Mouse (Mus musculus): ENCODE measurements around the gene Cc2d2a. TPM values are rescaled to one million over a fixed set of nuclear protein-coding genes. Genes with fewer than 3 reads are reported as not detected.

Gene Cc2d2a
- total RNA-seq (2021) = 1 to 10 TPM; 5.0 to 5.9 TPM
- long read RNA-seq, experiment 1, partial matches to known transcripts = 1 of 1 reads
- long read RNA-seq, experiment 1, other reads (novel, unspliced or antisense) = 0 of 1 reads
- long read RNA-seq, experiment 2, partial matches to known transcripts = 0 of 1 reads
- long read RNA-seq, experiment 2, other reads (novel, unspliced or antisense) = 1 of 1 reads

DNA sequence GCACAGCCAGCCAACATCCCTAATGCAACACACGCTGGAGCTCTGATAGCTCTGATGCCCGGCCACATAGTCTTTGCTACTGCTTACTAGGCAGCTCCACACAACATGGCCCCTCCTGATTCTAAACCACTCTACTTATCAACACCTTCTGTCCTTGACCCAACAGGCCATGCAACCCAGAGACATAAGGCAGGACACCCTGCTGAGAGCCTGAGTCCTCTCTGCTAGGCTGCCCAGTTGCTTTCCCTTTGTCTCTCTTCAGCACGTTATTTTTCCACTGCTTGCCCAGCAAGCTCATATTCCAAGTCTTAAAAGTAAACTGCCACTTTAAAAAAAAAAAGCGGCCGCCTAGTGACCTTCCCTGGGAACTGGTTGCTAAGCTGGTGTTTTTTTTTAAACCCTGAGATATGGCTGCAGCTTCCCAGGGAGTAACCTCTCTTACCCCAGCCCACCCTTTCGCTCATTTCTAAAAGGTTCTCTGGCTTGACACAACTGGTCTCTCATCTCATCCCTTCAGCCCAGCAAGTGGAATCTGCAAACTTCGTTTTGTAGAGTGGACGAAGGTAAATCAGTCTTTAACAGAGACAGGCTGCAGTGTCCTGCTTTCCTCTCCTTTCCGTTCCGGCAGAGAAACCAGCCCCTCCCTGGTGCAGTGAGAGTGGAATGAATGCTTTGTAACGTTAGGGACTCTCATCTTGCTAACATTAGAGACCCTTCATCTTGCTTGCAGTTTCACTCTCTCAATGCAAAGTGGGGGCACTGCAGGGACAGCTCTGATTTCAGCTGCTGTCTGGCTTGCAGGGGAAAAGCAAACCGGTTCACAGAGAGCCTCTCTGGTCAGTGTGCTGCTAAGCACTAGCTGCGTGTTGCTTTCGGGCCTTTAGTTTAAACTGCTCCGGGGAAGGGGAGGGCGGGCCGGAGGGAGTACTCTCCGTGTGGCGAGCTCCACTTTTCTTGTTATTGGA, at the start of gene Cc2d2a:
Cc2d2a (plus strand) TSS at position 350 of the 965 bp plus-strand sequence.
- intact Hi-C loops (cut with DNase I) = no loop called here

DNA sequence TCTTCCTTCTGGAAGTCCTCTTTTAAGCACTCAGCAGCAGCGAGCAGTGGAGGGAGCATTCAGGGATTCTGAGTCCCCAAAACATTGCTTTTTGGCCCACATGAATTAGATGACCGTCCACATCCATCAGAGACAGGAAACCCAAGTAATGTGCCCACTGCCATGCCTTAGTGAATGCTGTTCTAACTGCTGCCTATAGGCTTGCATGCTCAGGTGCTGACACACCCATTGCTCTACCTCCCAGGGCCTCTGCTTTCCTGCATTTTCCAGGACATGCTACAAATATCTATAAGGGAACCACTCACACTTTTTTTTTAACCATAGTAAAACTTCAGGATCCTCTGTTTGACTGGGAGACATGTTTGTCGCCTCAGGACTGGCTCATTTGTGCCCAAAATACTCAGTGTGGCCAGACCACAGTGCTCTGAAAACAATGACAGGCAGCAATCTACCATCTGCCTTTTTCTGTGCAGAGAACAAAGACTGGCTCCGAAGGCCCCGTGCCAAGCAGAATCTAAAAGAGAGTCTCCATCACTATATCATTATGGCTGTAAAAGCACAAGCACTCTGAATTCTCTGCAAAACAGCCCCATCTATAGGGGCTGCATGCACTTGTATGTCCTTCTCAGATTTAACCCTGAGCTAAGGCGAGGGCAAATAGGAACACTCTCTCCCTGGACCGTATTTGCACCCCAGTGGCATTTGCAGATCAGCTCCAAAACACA, 40.4 kb upstream of the Cc2d2a start:
- no peak for DNase-seq
- intact Hi-C loops (cut with DNase I) = no loop called here

More for the DNA sequence above, at the start of gene Cc2d2a:
- peak in 1 of 2 experiments; percentile 54 for DNase-seq

- intact Hi-C loops (cut with DNase I) = no loop called here
- DNase-seq = no peak
Measured at GRCm38 (mm10) chr5:43625407-43625806, 36.7 kb upstream of the Cc2d2a start.

- intact Hi-C loops (cut with DNase I) = loop anchor here (2.0 kb wide), 1 partner anchor 209 kb away; no protein-coding TSS in a partner anchor
- DNase-seq = no peak
Measured at GRCm38 (mm10) chr5:43634071-43634601, 28.0 kb upstream of the Cc2d2a start.

DNA sequence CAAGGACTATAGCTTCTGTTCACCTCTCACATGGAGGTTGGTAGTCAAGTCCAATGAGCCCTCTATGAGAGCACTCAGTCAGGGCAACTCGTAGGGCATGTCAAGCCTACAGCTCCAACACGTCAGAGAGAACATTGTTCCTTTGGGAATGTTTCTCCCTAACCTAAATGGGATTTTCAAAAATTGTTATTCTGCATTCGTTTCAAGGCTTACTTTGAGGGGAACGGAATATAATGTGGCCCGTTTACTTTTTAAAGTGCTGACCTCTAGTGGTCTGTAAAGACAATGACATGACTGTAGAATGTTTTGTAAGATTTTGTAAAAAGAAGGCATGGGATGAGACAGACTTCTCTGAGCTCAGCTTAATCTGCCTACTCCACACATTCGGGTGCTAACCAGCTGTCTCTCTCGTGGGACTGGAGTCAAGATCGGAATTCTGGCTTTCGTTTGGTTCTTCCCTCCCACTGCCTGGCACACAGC, 27.5 kb upstream of the Cc2d2a start:
- intact Hi-C loops (cut with DNase I) = loop anchor here (2.0 kb wide), 1 partner anchor 210 kb away; no protein-coding TSS in a partner anchor
- DNase-seq = no peak

DNA sequence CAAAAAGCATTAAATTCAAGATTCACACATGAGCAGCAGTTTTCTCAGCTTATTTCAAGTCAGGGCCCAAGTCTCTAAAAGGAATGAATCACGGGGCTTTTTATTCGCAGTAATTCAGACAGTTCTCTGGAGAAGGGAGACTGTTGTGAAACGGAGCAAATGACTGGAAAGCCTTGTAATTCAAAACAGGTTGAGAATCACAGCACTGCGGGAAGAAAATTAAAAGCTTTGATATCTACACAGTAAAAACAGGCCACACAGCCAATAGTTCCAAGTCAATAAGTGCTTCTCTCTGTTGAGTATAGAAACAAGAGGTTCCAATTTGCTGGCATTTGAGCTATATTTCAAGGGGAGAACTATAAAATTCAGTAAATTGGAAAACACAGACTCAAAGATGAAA, 17.1 kb upstream of the Cc2d2a start:
- DNase-seq = no peak
- intact Hi-C loops (cut with DNase I) = no loop called here

- DNase-seq = no peak
- intact Hi-C loops (cut with DNase I) = no loop called here
Measured at GRCm38 (mm10) chr5:43647098-43647774, 14.9 kb upstream of the Cc2d2a start.

GRCm38 (mm10) chr5:43661498-43661897, 648 bp upstream of the Cc2d2a start:
- DNase-seq = no peak
- intact Hi-C loops (cut with DNase I) = no loop called here

DNA sequence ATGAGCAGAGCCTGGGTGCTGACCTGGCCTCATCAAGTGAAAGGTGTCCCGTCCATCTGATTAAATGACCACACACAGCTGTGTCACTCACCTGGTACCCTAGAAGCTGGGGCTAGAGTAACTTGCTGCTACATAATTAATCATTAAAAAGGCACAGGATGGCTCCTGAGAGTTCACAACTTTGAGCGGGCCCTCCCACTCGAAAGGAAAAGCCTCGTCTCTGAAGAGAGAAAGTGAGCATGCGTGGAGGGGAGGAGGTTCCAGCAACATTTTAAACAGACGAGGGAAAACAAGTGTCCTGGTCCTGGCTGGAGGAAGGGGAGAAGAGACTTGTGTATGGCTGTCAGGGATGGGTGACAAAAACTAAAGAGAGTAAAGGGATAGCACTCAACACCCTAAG, 1.4 kb downstream of the Cc2d2a start:
- DNase-seq = no peak
- intact Hi-C loops (cut with DNase I) = no loop called here

GRCm38 (mm10) chr5:43665144-43665543, 3.0 kb downstream of the Cc2d2a start:
- intact Hi-C loops (cut with DNase I) = no loop called here
- peak in 1 of 2 experiments; percentile 15 for DNase-seq

DNA sequence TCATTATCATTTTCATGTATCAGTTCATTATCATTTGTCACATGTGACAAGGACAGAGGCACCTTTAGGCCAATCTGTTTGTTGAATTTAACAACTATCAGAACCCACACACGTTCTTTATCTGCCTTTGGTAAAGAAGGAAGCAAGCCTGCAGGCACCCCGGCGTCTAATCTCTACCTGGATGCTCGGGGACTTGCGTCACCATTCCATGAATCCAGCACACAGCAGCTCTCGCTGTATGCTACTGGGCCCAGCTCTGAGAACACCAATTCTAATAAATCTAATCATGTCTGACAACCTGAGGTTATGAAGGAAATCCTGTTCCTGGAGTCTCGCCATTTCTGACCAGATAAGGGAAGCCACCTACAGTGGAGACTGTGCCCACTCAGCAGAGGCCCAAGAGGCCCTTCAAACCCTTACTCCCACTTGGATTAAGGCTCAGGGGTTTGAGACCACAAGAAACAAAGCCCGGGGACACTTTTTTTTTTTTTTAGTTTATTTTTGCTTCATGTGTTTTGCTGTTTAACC, 7.0 kb downstream of the Cc2d2a start:
- no peak for DNase-seq
- intact Hi-C loops (cut with DNase I) = no loop called here

DNA sequence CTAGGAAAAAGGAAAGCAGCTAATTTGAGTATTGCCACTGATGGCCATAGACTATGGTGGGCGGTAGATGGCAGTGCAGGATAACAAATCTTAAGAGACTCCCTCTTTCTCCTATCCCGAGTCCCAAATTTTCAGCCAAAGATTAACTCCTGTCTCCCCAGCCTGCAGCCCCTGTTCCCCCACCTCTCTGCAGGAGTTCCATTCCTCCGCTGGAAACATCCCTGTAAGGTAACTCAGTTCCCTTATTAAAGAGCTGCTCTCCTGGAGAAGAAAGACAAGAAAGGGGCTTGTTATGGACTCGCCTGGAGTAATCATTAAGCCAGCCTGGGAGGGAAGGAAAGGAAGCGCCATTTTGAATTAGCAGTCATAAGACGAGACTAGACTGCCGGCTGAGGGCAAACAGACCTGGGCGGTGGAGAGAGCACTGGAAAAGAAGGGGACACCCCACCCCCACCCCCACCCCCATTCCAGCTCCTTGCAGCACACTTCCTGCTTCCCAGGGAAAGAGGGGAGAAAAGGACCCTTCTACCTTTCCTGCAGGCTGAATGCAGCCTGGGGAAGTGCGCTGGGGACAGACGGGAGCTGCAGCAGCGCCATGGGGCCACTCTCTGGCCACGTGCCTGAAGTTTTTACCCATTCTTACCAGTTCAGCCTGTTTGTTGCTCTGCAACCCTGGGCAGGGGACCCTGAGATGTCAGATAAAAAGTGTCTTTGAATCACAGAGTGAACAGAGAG, 10.2 kb downstream of the Cc2d2a start:
- intact Hi-C loops (cut with DNase I) = no loop called here
- peak; percentile 43 to 61 for DNase-seq

- intact Hi-C loops (cut with DNase I) = no loop called here
- DNase-seq = no peak
Measured at GRCm38 (mm10) chr5:43673083-43673482, 10.9 kb downstream of the Cc2d2a start.

DNA sequence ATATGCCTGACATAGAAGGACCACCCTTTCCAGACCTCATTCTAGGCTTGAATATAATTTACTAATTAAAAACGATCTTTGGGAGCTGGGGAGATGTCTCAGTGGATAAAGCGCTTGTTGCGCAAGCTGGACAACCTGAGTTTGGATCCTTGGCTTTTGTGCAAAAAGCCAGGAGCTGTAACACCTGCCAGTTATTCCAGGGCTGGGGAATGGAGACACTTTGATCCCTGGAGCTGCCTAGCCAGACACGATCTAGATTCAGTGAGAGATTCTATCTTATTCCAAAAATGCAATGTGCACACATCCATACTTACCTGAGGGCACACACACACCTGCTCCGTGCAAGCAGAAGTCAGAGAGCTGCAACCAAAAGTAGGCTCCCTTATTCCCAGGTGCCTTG, 23.3 kb downstream of the Cc2d2a start:
- DNase-seq = no peak
- intact Hi-C loops (cut with DNase I) = no loop called here

DNA sequence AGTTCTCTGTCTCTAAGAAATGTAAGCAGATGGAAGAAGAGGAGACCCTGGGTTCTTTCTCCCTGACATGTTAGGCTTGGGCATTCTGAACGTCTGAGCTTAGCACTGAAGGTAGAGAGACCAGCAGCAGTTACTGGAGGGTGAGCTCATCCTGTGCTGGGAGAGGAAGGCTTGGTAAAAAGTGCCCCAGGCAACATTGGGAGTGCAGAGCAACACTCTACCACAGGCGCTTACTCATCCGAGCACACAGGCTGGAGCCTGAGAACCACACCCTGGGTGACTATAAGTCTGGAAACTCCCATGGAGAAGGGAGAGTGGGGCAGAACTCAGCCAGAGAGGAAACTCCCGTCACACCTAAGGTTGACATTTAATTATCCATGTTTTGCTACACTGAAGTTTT, 30.3 kb downstream of the Cc2d2a start:
- no peak for DNase-seq
- intact Hi-C loops (cut with DNase I) = no loop called here

DNA sequence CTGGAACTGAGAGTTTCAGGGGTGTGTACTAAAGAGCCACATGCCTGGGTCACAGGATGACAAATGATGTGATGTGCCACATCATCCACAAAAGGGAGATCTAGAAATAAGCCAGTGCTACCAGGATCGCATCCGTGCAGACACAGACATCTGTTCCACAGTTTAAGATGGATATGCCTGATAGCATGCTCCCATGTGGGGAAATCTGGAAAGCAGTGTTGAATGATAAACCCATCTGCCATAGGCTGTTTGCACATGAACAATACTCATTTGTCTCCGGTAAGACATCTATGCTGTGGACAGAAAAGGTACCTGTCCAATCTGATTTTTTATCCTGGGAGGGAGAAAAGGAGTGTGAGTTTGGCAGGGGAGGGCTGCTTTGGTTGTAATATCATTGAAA, 35.0 kb downstream of the Cc2d2a start:
- DNase-seq = no peak
- intact Hi-C loops (cut with DNase I) = no loop called here

DNA sequence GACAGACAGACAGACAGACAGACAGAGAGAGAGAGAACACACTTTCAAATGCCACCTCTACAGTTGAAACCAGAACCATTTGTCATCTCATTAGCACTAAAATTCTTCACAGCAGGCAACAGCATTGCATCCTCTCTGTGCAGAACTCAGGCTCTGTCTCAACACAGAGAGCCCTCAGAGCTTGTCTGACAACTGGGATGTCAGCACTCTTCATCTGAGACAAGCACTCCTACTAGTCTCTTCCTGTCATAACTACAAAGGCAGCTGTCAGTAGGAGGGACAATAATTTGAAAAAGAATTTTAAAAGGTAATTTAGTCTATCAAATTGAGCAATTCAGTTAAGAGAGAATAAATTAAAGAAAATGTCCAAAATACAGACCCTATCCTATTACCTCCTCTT, 37.1 kb downstream of the Cc2d2a start:
- intact Hi-C loops (cut with DNase I) = no loop called here

DNA sequence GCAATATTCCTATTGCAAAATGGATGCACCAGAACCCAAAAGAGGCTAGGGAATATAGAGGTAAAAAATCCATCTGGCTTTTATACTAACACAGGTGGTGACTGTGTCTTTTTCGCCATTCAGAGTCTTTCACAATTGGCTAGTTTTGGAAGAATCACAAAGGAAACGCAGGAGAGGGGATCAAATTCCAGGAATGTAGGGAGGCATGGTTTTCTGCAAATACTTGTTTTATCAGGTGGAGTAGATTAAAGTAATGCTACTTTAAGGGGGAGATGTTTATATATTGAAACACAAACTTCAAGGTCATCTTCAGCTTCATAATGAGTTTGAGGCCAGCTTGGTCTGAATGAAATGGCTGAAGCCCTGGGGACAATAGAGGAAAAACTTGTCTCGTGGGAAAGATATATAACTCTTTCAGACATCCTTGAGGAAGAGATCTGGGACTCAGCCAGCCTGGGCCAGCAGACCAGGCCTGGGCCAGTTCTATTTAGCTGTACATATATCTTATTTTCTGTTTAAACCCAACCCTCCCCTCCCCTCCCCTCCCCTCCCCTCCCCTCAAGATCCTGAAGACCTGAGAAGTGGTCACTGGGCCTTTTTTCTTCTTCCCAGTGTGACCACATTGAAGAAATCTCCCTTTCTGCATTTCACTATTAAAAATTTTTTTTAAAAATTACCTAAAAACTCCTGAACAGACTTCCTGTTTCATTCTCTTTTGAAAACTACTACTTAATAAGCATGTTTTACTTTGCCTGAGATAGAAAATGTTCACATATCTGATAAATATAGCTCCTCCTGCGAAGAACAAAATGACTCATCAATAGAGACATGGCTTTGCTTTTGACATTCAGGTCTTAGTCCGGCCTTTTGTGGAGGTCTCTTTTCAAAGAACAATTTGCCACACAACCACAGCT, 59.6 kb downstream of the Cc2d2a start:
- intact Hi-C loops (cut with DNase I) = no loop called here

More for the DNA sequence above, 37.1 kb downstream of the Cc2d2a start:
- DNase-seq = no peak

More for the DNA sequence above, 59.6 kb downstream of the Cc2d2a start:
- DNase-seq = no peak
